Mouse (Mus musculus): ENCODE data around the gene Npy4r. TPM values are rescaled to one million over a fixed set of nuclear protein-coding genes. Genes with fewer than 3 reads are reported as not detected.

Gene Npy4r
- polyA plus RNA-seq, 1 experiment: not detected

- no peak overlapping the region for H3K4me3 ChIP-seq (replicated peaks; ENCODE audit: control insufficient read depth, low read depth, low read length)
- no peak overlapping the region for H3K27ac ChIP-seq (ENCODE audit: control insufficient read depth, insufficient read depth, low read depth, low read length, poor library complexity)
- H3K4me1 ChIP-seq (ENCODE audit: control insufficient read depth, insufficient read depth, low read length): no peaks in the 10 kb centered on the region
- WGBS: 53% methylated on average over 12 of the region's 12 CpGs
- TF ChIP-seq CTCF (IDR thresholded peaks at IDR 0.05; ENCODE audit: control insufficient read depth, insufficient read depth, low read length) (peak; percentile 49), POLR2A (IDR thresholded peaks at IDR 0.05; ENCODE audit: borderline replicate concordance, control insufficient read depth, low read depth, low read length) (no peak)
Observed at GRCm38 (mm10) chr14:34106389-34107062, 45.8 kb downstream of the Npy4r start.

- 19% methylated on average over 8 of the region's 8 CpGs for WGBS
- H3K4me1 ChIP-seq (ENCODE audit: control insufficient read depth, insufficient read depth, low read length): no peaks in the 10 kb centered on the region
- no peak overlapping the region for H3K27ac ChIP-seq (ENCODE audit: control insufficient read depth, insufficient read depth, low read depth, low read length, poor library complexity)
- no peak overlapping the region for H3K4me3 ChIP-seq (replicated peaks; ENCODE audit: control insufficient read depth, low read depth, low read length)
- TF ChIP-seq POLR2A (IDR thresholded peaks at IDR 0.05; ENCODE audit: borderline replicate concordance, control insufficient read depth, low read depth, low read length) (no peak), CTCF (IDR thresholded peaks at IDR 0.05; ENCODE audit: control insufficient read depth, insufficient read depth, low read length) (peak; percentile 24; the same call in 1 of the 2 replicates)
Observed at GRCm38 (mm10) chr14:34104892-34105291, 47.4 kb downstream of the Npy4r start.

GRCm38 (mm10) chr14:34103855-34104254 is 48.4 kb downstream of the Npy4r start:
- TF ChIP-seq POLR2A (IDR thresholded peaks at IDR 0.05; ENCODE audit: borderline replicate concordance, control insufficient read depth, low read depth, low read length) (no peak), CTCF (IDR thresholded peaks at IDR 0.05; ENCODE audit: control insufficient read depth, insufficient read depth, low read length) (no peak)
- Histone ChIP-seq H3K4me1 (ENCODE audit: control insufficient read depth, insufficient read depth, low read length) (no peaks in the 10 kb centered on the region), H3K27ac (ENCODE audit: control insufficient read depth, insufficient read depth, low read depth, low read length, poor library complexity) (no peak overlapping the region), H3K4me3 (replicated peaks; ENCODE audit: control insufficient read depth, low read depth, low read length) (no peak overlapping the region)
- WGBS: 67% methylated on average over 3 of the region's 3 CpGs

GRCm38 (mm10) chr14:34102601-34103000 is 49.7 kb downstream of the Npy4r start, which contains the start of gene A630023A22Rik:
TSS of gene A630023A22Rik (minus strand) at chr14:34102754.
- no peak for TF ChIP-seq CTCF (IDR thresholded peaks at IDR 0.05; ENCODE audit: control insufficient read depth, insufficient read depth, low read length)
- TF ChIP-seq POLR2A (IDR thresholded peaks at IDR 0.05; ENCODE audit: borderline replicate concordance, control insufficient read depth, low read depth, low read length): no peak
- whole genome bisulfite sequencing: 52% methylated on average over 5 of the region's 5 CpGs
- H3K27ac ChIP-seq (ENCODE audit: control insufficient read depth, insufficient read depth, low read depth, low read length, poor library complexity): no peak within 1 kb of the TSS
- no peaks in the 10 kb centered on the region for H3K4me1 ChIP-seq (ENCODE audit: control insufficient read depth, insufficient read depth, low read length)
- H3K4me3 ChIP-seq (replicated peaks; ENCODE audit: control insufficient read depth, low read depth, low read length): no peak within 1 kb of the TSS

GRCm38 (mm10) chr14:34096161-34096560 is 56.1 kb downstream of the Npy4r start:
- 68% methylated on average over 5 of the region's 5 CpGs for WGBS
- TF ChIP-seq CTCF (IDR thresholded peaks at IDR 0.05; ENCODE audit: control insufficient read depth, insufficient read depth, low read length) (no peak), POLR2A (IDR thresholded peaks at IDR 0.05; ENCODE audit: borderline replicate concordance, control insufficient read depth, low read depth, low read length) (no peak)

More at GRCm38 (mm10) chr14:34096161-34096560, 56.1 kb downstream of the Npy4r start:
- no peaks in the 10 kb centered on the region for H3K4me1 ChIP-seq (ENCODE audit: control insufficient read depth, insufficient read depth, low read length)
- H3K27ac ChIP-seq (ENCODE audit: control insufficient read depth, insufficient read depth, low read depth, low read length, poor library complexity): no peak overlapping the region
- no peak overlapping the region for H3K4me3 ChIP-seq (replicated peaks; ENCODE audit: control insufficient read depth, low read depth, low read length)

Other genes starting within 250 kb of the Npy4r start
- gene Gdf10, start 228.9 kb downstream of the Npy4r start, polyA plus RNA-seq (2011; ENCODE audit: insufficient read depth, insufficient read length, low replicate concordance, missing spikeins): 0.31 TPM in 1 of 2 replicates, not detected in the other
- not detected in 2 replicates for gene Gdf2, start 211.4 kb downstream of the Npy4r start, polyA plus RNA-seq (2011; ENCODE audit: insufficient read depth, insufficient read length, low replicate concordance, missing spikeins)
- gene Rbp3, start 198.5 kb downstream of the Npy4r start, polyA plus RNA-seq (2011; ENCODE audit: insufficient read depth, insufficient read length, low replicate concordance, missing spikeins): not detected in 2 replicates
- not detected in 2 replicates for gene Zfp488, start 173.7 kb downstream of the Npy4r start, polyA plus RNA-seq (2011; ENCODE audit: insufficient read depth, insufficient read length, low replicate concordance, missing spikeins)
- gene Gm30083, start 137.3 kb downstream of the Npy4r start, polyA plus RNA-seq (2011; ENCODE audit: insufficient read depth, insufficient read length, low replicate concordance, missing spikeins): not detected in 2 replicates
- gene Gm5460, start 135.7 kb downstream of the Npy4r start, polyA plus RNA-seq (2011; ENCODE audit: insufficient read depth, insufficient read length, low replicate concordance, missing spikeins): not detected in 2 replicates
- gene Antxrl, start 99.8 kb downstream of the Npy4r start, polyA plus RNA-seq (2011; ENCODE audit: insufficient read depth, insufficient read length, low replicate concordance, missing spikeins): not detected in 2 replicates
- gene Anxa8, start 66.5 kb downstream of the Npy4r start, polyA plus RNA-seq (2011; ENCODE audit: insufficient read depth, insufficient read length, low replicate concordance, missing spikeins): 2.0 TPM in 1 of 2 replicates, not detected in the other
- not detected in 2 replicates for gene A630023A22Rik, start 49.7 kb downstream of the Npy4r start, polyA plus RNA-seq (2011; ENCODE audit: insufficient read depth, insufficient read length, low replicate concordance, missing spikeins)
- not detected in 2 replicates for gene Gprin2, start 49.2 kb upstream of the Npy4r start, polyA plus RNA-seq (2011; ENCODE audit: insufficient read depth, insufficient read length, low replicate concordance, missing spikeins)
- gene Syt15, start 67.1 kb upstream of the Npy4r start, polyA plus RNA-seq (2011; ENCODE audit: insufficient read depth, insufficient read length, low replicate concordance, missing spikeins): 0.54 and 0.55 TPM in 2 replicates
- 0.45 and 1.5 TPM in 2 replicates for gene Shld2, start 158.0 kb upstream of the Npy4r start, polyA plus RNA-seq (2011; ENCODE audit: insufficient read depth, insufficient read length, low replicate concordance, missing spikeins)
- gene Glud1, start 158.2 kb upstream of the Npy4r start, polyA plus RNA-seq (2011; ENCODE audit: insufficient read depth, insufficient read length, low replicate concordance, missing spikeins): 9.9 and 41.8 TPM in 2 replicates
- gene Fam25c, start 202.9 kb upstream of the Npy4r start, polyA plus RNA-seq (2011; ENCODE audit: insufficient read depth, insufficient read length, low replicate concordance, missing spikeins): not detected in 2 replicates
- not detected in 2 replicates for gene Sncg, start 222.3 kb upstream of the Npy4r start, polyA plus RNA-seq (2011; ENCODE audit: insufficient read depth, insufficient read length, low replicate concordance, missing spikeins)
- 3.0 TPM in 2 replicates for gene Mmrn2, start 223.0 kb upstream of the Npy4r start, polyA plus RNA-seq (2011; ENCODE audit: insufficient read depth, insufficient read length, low replicate concordance, missing spikeins)

Data from bone marrow, adult 2 months (tissue).